ENCODE assay signal across 29 mouse cellular contexts in genomic region chr11:4047766-4048165, GRCm38 (mm10). TPM values are rescaled to one million over a fixed set of nuclear protein-coding genes. Genes with fewer than 3 reads are reported as not detected.
DNase-seq lines count a peak whose midpoint lies in the region; ATAC-seq and TF ChIP-seq lines count a peak whose summit lies in the region.
"Had no signal": no experiment of that assay in that cellular context is flagged by ENCODE, and none has a peak within 500 bp of the region (broad histone marks: within the 10 kb centered on the region; RNA-seq: fewer than 3 reads in every experiment).

No protein-coding gene starts in this region.

- no peak for TF ChIP-seq CTCF in liver, adult 2 months (IDR thresholded peaks at IDR 0.05; ENCODE audit: low read depth, low read length)
- no peak for TF ChIP-seq CTCF in lung, postnatal 0 days (IDR thresholded peaks at IDR 0.05)
- TF ChIP-seq CTCF in midbrain, postnatal 0 days (IDR thresholded peaks at IDR 0.05): no peak

- WGBS in liver, adult 2 months: 82% methylated on average over 2 of the region's 2 CpGs
- WGBS in lung, postnatal 0 days: 67% methylated on average over 2 of the region's 2 CpGs
- 93% methylated on average over 2 of the region's 2 CpGs for WGBS in midbrain, postnatal 0 days

- H3K9ac ChIP-seq in liver, adult 2 months (ENCODE audit: low read depth, low read length): no peak overlapping the region
- H3K9ac ChIP-seq in lung, postnatal 0 days (replicated peaks; ENCODE audit: low read depth): no peak overlapping the region
- no peak overlapping the region for H3K9ac ChIP-seq in midbrain, postnatal 0 days (replicated peaks; ENCODE audit: low read length, poor library complexity, severe bottlenecking)
- H3K9ac ChIP-seq: embryonic facial prominence, embryonic 13.5 days; embryonic facial prominence, embryonic 15.5 days; forebrain, embryonic 12.5 days had no signal

- peak; percentile 66 for DNase-seq in liver, adult 2 months (ENCODE audit: extremely low read depth, low read depth, low spot score)
- DNase-seq in liver (no peak), adipocyte (ENCODE audit: low spot score) (peak; percentile 79)
- DNase-seq in lung, postnatal 0 days (ENCODE audit: low spot score): peak; percentile 28
- no peak for DNase-seq in lung, postnatal 25 days (ENCODE audit: low spot score)
- DNase-seq in midbrain, postnatal 0 days (ENCODE audit: low spot score): no peak
- DNase-seq: adrenal gland, adult 8-10 months; adrenal gland, postnatal 25 days; cerebellum, adult 11 months; cerebellum, adult 18-20 months; cerebellum, adult 8-10 months; cerebellum, adult 9-11 months; cerebellum, postnatal 14 days; cerebellum, postnatal 36 days; embryo, embryonic 11 days had no signal

- TF ChIP-seq EP300 in lung, postnatal 0 days (IDR thresholded peaks at IDR 0.05): no peak

- no peak for TF ChIP-seq POLR2A in liver, adult 2 months (IDR thresholded peaks at IDR 0.05; ENCODE audit: extremely low read depth, insufficient read depth, low read length)

- H3K27ac ChIP-seq in liver, adult 2 months (replicated peaks; ENCODE audit: insufficient read depth, low read depth, low read length): no peak overlapping the region
- no peak overlapping the region for H3K27ac ChIP-seq in lung, postnatal 0 days (ENCODE audit: low read length)
- H3K27ac ChIP-seq in midbrain, postnatal 0 days (ENCODE audit: low read depth, low read length): no peak overlapping the region
- H3K27ac ChIP-seq: embryonic facial prominence, embryonic 13.5 days; embryonic facial prominence, embryonic 15.5 days; forebrain, embryonic 10.5 days; forebrain, embryonic 12.5 days had no signal

- H3K4me2 ChIP-seq in lung, postnatal 0 days (replicated peaks; ENCODE audit: low read depth, low read length): no peak overlapping the region
- H3K4me2 ChIP-seq in midbrain, postnatal 0 days (ENCODE audit: low read depth, low read length, poor library complexity, severe bottlenecking): no peak overlapping the region
- H3K4me2 ChIP-seq: embryonic facial prominence, embryonic 13.5 days; embryonic facial prominence, embryonic 15.5 days; forebrain, embryonic 12.5 days had no signal

- no peaks in the 10 kb centered on the region for H3K4me1 ChIP-seq in liver, adult 2 months (ENCODE audit: control insufficient read depth, insufficient read depth, low read length)
- H3K4me1 ChIP-seq in lung, postnatal 0 days (ENCODE audit: insufficient read depth, low read depth, low read length): no peaks in the 10 kb centered on the region
- H3K4me1 ChIP-seq in midbrain, postnatal 0 days (ENCODE audit: insufficient read depth, low read length): no peaks in the 10 kb centered on the region
- H3K4me1 ChIP-seq: embryonic facial prominence, embryonic 13.5 days; embryonic facial prominence, embryonic 15.5 days; forebrain, embryonic 10.5 days; forebrain, embryonic 12.5 days had no signal

- peaks cover 7% of the 10 kb centered on the region; the same call in 1 of the 2 replicates for H3K36me3 ChIP-seq in liver, adult 2 months (ENCODE audit: control insufficient read depth, insufficient read depth, low read length)
- no peaks in the 10 kb centered on the region for H3K36me3 ChIP-seq in lung, postnatal 0 days (ENCODE audit: insufficient read depth, low read length)
- no peaks in the 10 kb centered on the region for H3K36me3 ChIP-seq in midbrain, postnatal 0 days (ENCODE audit: insufficient read depth, low read length)
- H3K36me3 ChIP-seq: embryonic facial prominence, embryonic 13.5 days; embryonic facial prominence, embryonic 15.5 days; forebrain, embryonic 10.5 days; forebrain, embryonic 12.5 days; G1E had no signal

- H3K9me3 ChIP-seq in lung, postnatal 0 days (ENCODE audit: low read length): no peaks in the 10 kb centered on the region
- H3K9me3 ChIP-seq in midbrain, postnatal 0 days (ENCODE audit: low read length): no peaks in the 10 kb centered on the region
- H3K9me3 ChIP-seq: embryonic facial prominence, embryonic 13.5 days; embryonic facial prominence, embryonic 15.5 days; forebrain, embryonic 12.5 days; G1E had no signal

- no peak overlapping the region for H3K4me3 ChIP-seq in liver, adult 2 months (ENCODE audit: insufficient read depth, low read depth, low read length)
- H3K4me3 ChIP-seq in lung, postnatal 0 days (ENCODE audit: low read depth, low read length): no peak overlapping the region
- H3K4me3 ChIP-seq in midbrain, postnatal 0 days (ENCODE audit: low read depth, low read length): no peak overlapping the region
- H3K4me3 ChIP-seq: embryonic facial prominence, embryonic 13.5 days; embryonic facial prominence, embryonic 15.5 days; erythroblast, embryonic 14.5 days; forebrain, embryonic 10.5 days; forebrain, embryonic 12.5 days had no signal

- H3K79me2 ChIP-seq in liver, adult 2 months (ENCODE audit: control insufficient read depth, insufficient read depth, low read length): no peaks in the 10 kb centered on the region

- no peaks in the 10 kb centered on the region for H3K27me3 ChIP-seq in liver, adult 2 months (ENCODE audit: control insufficient read depth, insufficient read depth, low read length)
- no peaks in the 10 kb centered on the region for H3K27me3 ChIP-seq in lung, postnatal 0 days (replicated peaks; ENCODE audit: insufficient read depth, low read length)
- H3K27me3 ChIP-seq in midbrain, postnatal 0 days (ENCODE audit: insufficient read depth, low read length): no peaks in the 10 kb centered on the region
- H3K27me3 ChIP-seq: embryonic facial prominence, embryonic 13.5 days; embryonic facial prominence, embryonic 15.5 days; forebrain, embryonic 12.5 days had no signal

- ATAC-seq in lung, postnatal 0 days: peak; percentile 35
- ATAC-seq in midbrain, postnatal 0 days (ENCODE audit: low FRiP score): no peak
- ATAC-seq: activated CD4-positive, CD25-positive, alpha-beta regulatory T cell, adult 4 months; forebrain, embryonic 14.5 days; forebrain, embryonic 16.5 days; Patski had no signal

RNA-seq across cellular contexts. Expression of gene Sec14l4, which starts 16.5 kb away (rescaled TPM):
- 97.5 and 130 TPM in 2 replicates for total RNA-seq in liver, adult 2 months (2014; rRNA removed)
- polyA plus RNA-seq in liver, adult 2 months (2012; rRNA removed): 92.9 and 108 TPM in 2 replicates
- polyA plus RNA-seq in lung, postnatal 0 days (2015; fragmentation: Nextera tagmentation; extraction: Ambion mirVana): 28.0 and 35.9 TPM in 2 replicates
- not detected in 2 replicates for total RNA-seq in midbrain, postnatal 0 days (2014; rRNA removed)
- polyA plus RNA-seq in midbrain, postnatal 0 days (2015; fragmentation: Nextera tagmentation; extraction: Ambion mirVana): 0.05 TPM in 1 of 2 replicates, not detected in the other
- total RNA-seq: common myeloid progenitor, adult 5-6 weeks had no signal
- polyA plus RNA-seq: activated CD4-positive, CD25-positive, alpha-beta regulatory T cell, adult 4 months; brain, embryonic 14.5 days; C2C12; embryonic facial prominence, embryonic 11.5 days; erythroblast, embryonic 14.5 days; forebrain, embryonic 10.5 days; forebrain, embryonic 12.5 days; forebrain, embryonic 14.5 days; forebrain, embryonic 16.5 days; G1E; Patski had no signal

RNA-seq across cellular contexts. Expression of gene Sec14l3, which starts 16.9 kb away (rescaled TPM):
- total RNA-seq in liver, adult 2 months (2014; rRNA removed): not detected in 2 replicates
- polyA plus RNA-seq in liver, adult 2 months (2012; rRNA removed): not detected in 2 replicates
- 529 and 716 TPM in 2 replicates for polyA plus RNA-seq in lung, postnatal 0 days (2015; fragmentation: Nextera tagmentation; extraction: Ambion mirVana)
- 1.5 and 1.8 TPM in 2 replicates for total RNA-seq in midbrain, postnatal 0 days (2014; rRNA removed)
- 4.3 and 5.1 TPM in 2 replicates for polyA plus RNA-seq in midbrain, postnatal 0 days (2015; fragmentation: Nextera tagmentation; extraction: Ambion mirVana)
- total RNA-seq: adrenal gland, postnatal 25 days; common myeloid progenitor, adult 5-6 weeks had no signal
- polyA plus RNA-seq: activated CD4-positive, CD25-positive, alpha-beta regulatory T cell, adult 4 months; C2C12; embryonic facial prominence, embryonic 11.5 days; embryonic facial prominence, embryonic 13.5 days; erythroblast, embryonic 14.5 days; forebrain, embryonic 10.5 days; G1E; Patski had no signal

RNA-seq across cellular contexts. Expression of gene Mtfp1, which starts 47.5 kb away (rescaled TPM):
- 16.6 and 23.4 TPM in 2 replicates for total RNA-seq in liver, adult 2 months (2014; rRNA removed)
- polyA plus RNA-seq in liver, adult 2 months (2012; rRNA removed): 39.2 and 41.5 TPM in 2 replicates
- polyA plus RNA-seq in lung, postnatal 0 days (2015; fragmentation: Nextera tagmentation; extraction: Ambion mirVana): 6.4 and 6.5 TPM in 2 replicates
- 13.5 and 17.7 TPM in 2 replicates for total RNA-seq in midbrain, postnatal 0 days (2014; rRNA removed)
- polyA plus RNA-seq in midbrain, postnatal 0 days (2015; fragmentation: Nextera tagmentation; extraction: Ambion mirVana): 15.4 and 19.6 TPM in 2 replicates

Comparison
In these comparisons a context has a peak if more than half of its experiments do, and no peak if none do; other contexts are left out.
1. DNase-seq: peak in liver, adult 2 months (single experiment), lung, postnatal 0 days (single experiment) and adipocyte (single experiment); none in liver (single experiment), lung, postnatal 25 days (single experiment) and midbrain, postnatal 0 days (single experiment).
2. RNA of gene Sec14l4, which starts 16.5 kb away (polyA plus RNA-seq): 92.9 to 108 TPM in liver, adult 2 months and 28.0 to 35.9 TPM in lung, postnatal 0 days; 0.05 TPM in midbrain, postnatal 0 days; every median in the first group is over 10 times any median in the second.
3. RNA of gene Sec14l3, which starts 16.9 kb away (polyA plus RNA-seq): 529 to 716 TPM in lung, postnatal 0 days; 4.3 to 5.1 TPM in midbrain, postnatal 0 days and not detected in liver, adult 2 months; every median in the first group is over 10 times any median in the second.